Mouse (Mus musculus) midbrain, embryonic 10.5 days (tissue): ENCODE data around the gene Zbtb7a. TPM values are rescaled to one million over a fixed set of nuclear protein-coding genes. Genes with fewer than 3 reads are reported as not detected.
A peak's percentile ranks its signal among the peaks of the same experiment; 100 is the strongest.

Experiments
- DNase-seq: peaks from one replicate; pipeline ENCODE4 v3.0.0-alpha.2; 2017; ENCODE audit warnings: low spot score
- H3K27ac ChIP-seq: fragments of 300-500 bp; sonication (generic); replicated peaks from 2 replicates; pipeline ENCODE4 v1.5.1; 2016; ENCODE audit warnings: mild to moderate bottlenecking
- H3K27me3 ChIP-seq: fragments of 300-500 bp; sonication (generic); 2 replicates; pipeline ENCODE4 v1.6.1; 2016; ENCODE audit warnings: low read depth, mild to moderate bottlenecking; ENCODE audit not compliant: poor library complexity, severe bottlenecking
- H3K36me3 ChIP-seq: fragments of 300-500 bp; sonication (generic); 2 replicates; pipeline ENCODE4 v1.6.1; 2016; ENCODE audit warnings: mild to moderate bottlenecking, moderate library complexity
- H3K4me1 ChIP-seq: fragments of 300-500 bp; sonication (generic); 2 replicates; pipeline ENCODE4 v1.6.1; 2016
- H3K4me3 ChIP-seq: fragments of 300-500 bp; sonication (generic); 2 replicates; pipeline ENCODE4 v1.5.1; 2016; ENCODE audit warnings: mild to moderate bottlenecking, moderate library complexity
- H3K9me3 ChIP-seq: fragments of 300-500 bp; sonication (generic); replicated peaks from 2 replicates; pipeline ENCODE4 v1.6.1; 2016; ENCODE audit warnings: mild to moderate bottlenecking
- WGBS: fragments of 180-500 bp; shearing (Covaris S2); methylation state at CpG from one replicate; pipeline ENCODE4 v1.1.7; 2016; 5-methylcytosine and 5-hydroxymethylcytosine counted together
- microRNA-seq: library from miRNA; unstranded; fragments of <30 nt; microRNA quantifications from one replicate; pipeline ENCODE4, GENCODE M21; 2017
- polyA plus RNA-seq: library from polyadenylated mRNA; unstranded; fragments of >200 nt; fragmentation: Nextera tagmentation; extraction: Ambion mirVana; gene quantifications from 2 replicates; pipeline ENCODE4 v1.2.1, GENCODE M21; 2016

Gene Zbtb7a
- polyA plus RNA-seq, 1 experiment from 2014 or later = 7.8 TPM

GRCm38 (mm10) chr10:81200141-81200540 lies 65.1 kb downstream of the Zbtb7a start:
- 87% methylated on average over 13 of the region's 13 CpGs for WGBS
- no peaks in the 10 kb centered on the region for H3K9me3 ChIP-seq
- no peaks in the 10 kb centered on the region for H3K36me3 ChIP-seq
- DNase-seq = no peak
- peaks cover 44% of the 10 kb centered on the region for H3K27me3 ChIP-seq
- no peak overlapping the region for H3K4me3 ChIP-seq
- peaks cover 4% of the 10 kb centered on the region; the same call in 1 of the 2 replicates for H3K4me1 ChIP-seq
- H3K27ac ChIP-seq = no peak overlapping the region

DNA sequence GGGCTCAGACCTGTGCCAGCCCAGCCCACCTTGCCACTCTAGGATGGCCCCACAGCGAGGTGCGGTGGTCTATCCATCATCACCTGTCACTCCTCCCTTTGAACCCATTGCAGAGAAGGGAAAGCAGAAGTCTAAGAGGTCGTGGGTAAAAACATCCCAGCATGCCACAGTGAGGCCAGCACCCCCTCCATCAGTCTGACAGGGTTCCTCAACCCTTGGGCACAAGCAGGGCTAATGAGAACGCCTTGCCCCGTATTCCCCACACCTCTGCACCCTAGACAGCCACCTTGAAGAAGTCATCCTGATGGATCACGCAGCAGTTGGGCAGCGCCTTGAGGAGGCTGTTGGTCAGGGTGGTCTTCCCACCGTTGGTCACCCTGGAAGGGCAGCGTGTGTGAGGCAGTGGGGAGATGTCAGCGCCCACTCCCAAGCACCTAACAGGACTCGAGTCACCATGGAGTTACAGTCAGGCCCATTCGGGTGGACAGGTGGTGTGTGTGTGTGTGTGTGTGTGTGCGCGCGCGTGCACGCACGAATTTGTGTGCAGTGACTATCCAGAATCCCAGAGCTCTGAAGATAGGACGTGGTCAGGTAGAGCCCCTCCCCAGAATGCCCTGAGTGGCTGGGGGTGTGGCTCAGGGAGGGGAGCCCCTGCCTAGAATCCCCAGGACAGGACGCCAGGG lies 65.7 kb downstream of the Zbtb7a start:
- DNase-seq = no peak
- Histone ChIP-seq H3K4me1 (peaks cover 4% of the 10 kb centered on the region; the same call in 1 of the 2 replicates), H3K9me3 (no peaks in the 10 kb centered on the region), H3K27ac (no peak overlapping the region), H3K4me3 (no peak overlapping the region), H3K27me3 (peaks cover 38% of the 10 kb centered on the region), H3K36me3 (no peaks in the 10 kb centered on the region)
- WGBS = 81% methylated on average over 20 of the region's 20 CpGs

GRCm38 (mm10) chr10:81201807-81202758 lies 67.1 kb downstream of the Zbtb7a start, which contains the start of gene Nmrk2:
Nmrk2 (minus strand) TSS chr10:81202051.
- Histone ChIP-seq H3K4me3 (no peak within 1 kb of the TSS), H3K27me3 (peaks cover 25% of the 10 kb centered on the region), H3K4me1 (peaks cover 4% of the 10 kb centered on the region; the same call in 1 of the 2 replicates), H3K9me3 (no peaks in the 10 kb centered on the region), H3K36me3 (peaks cover 3% of the 10 kb centered on the region; the same call in 1 of the 2 replicates), H3K27ac (0 out of 2 replicates have a peak within 1 kb of the TSS, but pooled peaks have one; percentile 13)
- 65% methylated on average over 13 of the region's 13 CpGs for WGBS
- no peak for DNase-seq

Small RNA genes within 50 kb of the gene (microRNA-seq; reads per million reads assigned to microRNA genes)
- not detected for gene Mir5615-1
- gene Mir5615-2 = not detected

Other genes with a start within 250 kb of the Zbtb7a start
- 335 and 382 TPM in 2 replicates for gene Timm13, start 234.3 kb upstream of the Zbtb7a start, polyA plus RNA-seq
- 77.9 and 84.7 TPM in 2 replicates for gene Lmnb2, start 217.0 kb upstream of the Zbtb7a start, polyA plus RNA-seq
- 6.1 and 9.2 TPM in 2 replicates for gene Gadd45b, start 205.1 kb upstream of the Zbtb7a start, polyA plus RNA-seq
- 6.0 and 8.4 TPM in 2 replicates for gene Gng7, start 120.3 kb upstream of the Zbtb7a start, polyA plus RNA-seq
- gene Diras1, start 109.6 kb upstream of the Zbtb7a start, polyA plus RNA-seq = 3.0 and 6.4 TPM in 2 replicates
- 17.4 and 26.6 TPM in 2 replicates for gene Slc39a3, start 97.8 kb upstream of the Zbtb7a start, polyA plus RNA-seq
- gene Sgta, start 75.0 kb upstream of the Zbtb7a start, polyA plus RNA-seq = 289 and 314 TPM in 2 replicates
- 87.1 and 107 TPM in 2 replicates for gene Thop1, start 65.2 kb upstream of the Zbtb7a start, polyA plus RNA-seq
- gene Creb3l3, start 36.3 kb upstream of the Zbtb7a start, polyA plus RNA-seq = 0.35 and 0.60 TPM in 2 replicates
- 215 TPM in 2 replicates for gene Map2k2, start 29.3 kb upstream of the Zbtb7a start, polyA plus RNA-seq
- 61.4 and 68.5 TPM in 2 replicates for gene Pias4, start 32.7 kb downstream of the Zbtb7a start, polyA plus RNA-seq
- 528 and 571 TPM in 2 replicates for gene Eef2, start 41.4 kb downstream of the Zbtb7a start, polyA plus RNA-seq
- gene Dapk3, start 47.8 kb downstream of the Zbtb7a start, polyA plus RNA-seq = 52.7 and 53.3 TPM in 2 replicates
- gene 4930442H23Rik, start 48.6 kb downstream of the Zbtb7a start, polyA plus RNA-seq = 0.09 TPM in 1 of 2 replicates, not detected in the other
- not detected in 2 replicates for gene Nmrk2, start 66.8 kb downstream of the Zbtb7a start, polyA plus RNA-seq
- 8.7 and 17.1 TPM in 2 replicates for gene Atcay, start 95.6 kb downstream of the Zbtb7a start, polyA plus RNA-seq
- gene Zfr2, start 97.9 kb downstream of the Zbtb7a start, polyA plus RNA-seq = 3.5 and 6.3 TPM in 2 replicates
- 3.7 and 4.2 TPM in 2 replicates for gene Matk, start 117.7 kb downstream of the Zbtb7a start, polyA plus RNA-seq
- gene Mrpl54, start 131.7 kb downstream of the Zbtb7a start, polyA plus RNA-seq = 229 and 258 TPM in 2 replicates
- gene Apba3, start 131.7 kb downstream of the Zbtb7a start, polyA plus RNA-seq = 50.5 and 55.5 TPM in 2 replicates
- gene Tjp3, start 156.4 kb downstream of the Zbtb7a start, polyA plus RNA-seq = 6.5 and 6.9 TPM in 2 replicates
- 55.0 and 60.8 TPM in 2 replicates for gene Pip5k1c, start 157.7 kb downstream of the Zbtb7a start, polyA plus RNA-seq
- 53.5 and 53.6 TPM in 2 replicates for gene Cactin, start 185.9 kb downstream of the Zbtb7a start, polyA plus RNA-seq
- 2.9 and 3.3 TPM in 2 replicates for gene Tbxa2r, start 193.5 kb downstream of the Zbtb7a start, polyA plus RNA-seq
- gene Gipc3, start 208.0 kb downstream of the Zbtb7a start, polyA plus RNA-seq = not detected in 2 replicates
- gene Hmg20b, start 215.3 kb downstream of the Zbtb7a start, polyA plus RNA-seq = 102 and 115 TPM in 2 replicates
- 9.3 and 10.6 TPM in 2 replicates for gene Mfsd12, start 222.3 kb downstream of the Zbtb7a start, polyA plus RNA-seq
- gene 4930404N11Rik, start 230.6 kb downstream of the Zbtb7a start, polyA plus RNA-seq = 0.38 and 0.39 TPM in 2 replicates
- 138 and 146 TPM in 2 replicates for gene Fzr1, start 243.3 kb downstream of the Zbtb7a start, polyA plus RNA-seq
- gene Dohh, start 249.2 kb downstream of the Zbtb7a start, polyA plus RNA-seq = 93.4 and 98.7 TPM in 2 replicates
- 2.9 and 3.4 TPM in 2 replicates for gene Gm48551, start 249.2 kb downstream of the Zbtb7a start, polyA plus RNA-seq